Mouse (Mus musculus) heart, embryonic 14.5 days (tissue): ENCODE data around the gene Map3k9. TPM values are rescaled to one million over a fixed set of nuclear protein-coding genes. Genes with fewer than 3 reads are reported as not detected.
A peak's percentile ranks its signal among the peaks of the same experiment; 100 is the strongest.

ENCODE experiments used
- ATAC-seq: fragments of 200-750 bp; cut with Nextera tagmentation; 2 replicates; pipeline ENCODE4 v1.8.0; 2017; ENCODE audit warnings: low read depth, moderate TSS enrichment; ENCODE audit not compliant: insufficient number of reproducible peaks, insufficient read depth, low FRiP score
- H3K27ac ChIP-seq, 2 experiments: fragments of 200-500 bp in 1 of 2; fragments of 300-500 bp in 1 of 2; sonication (generic) in 1 of 2; replicated peaks in 1 of 2; 2 replicates each; pipeline ENCODE4 v1.5.1; 2012 to 2014; ENCODE audit warnings: low read depth in 2 of 2, low read length in 2 of 2, control low read depth in 1 of 2, mild to moderate bottlenecking in 1 of 2, mixed read lengths in 1 of 2; ENCODE audit not compliant: control insufficient read depth in 1 of 2, insufficient read depth in 1 of 2
- H3K27me3 ChIP-seq: fragments of 300-500 bp; sonication (generic); 2 replicates; pipeline ENCODE4 v1.6.1; 2014; ENCODE audit warnings: mild to moderate bottlenecking, low read length, control low read depth; ENCODE audit not compliant: control insufficient read depth, insufficient read depth
- H3K36me3 ChIP-seq: fragments of 300-500 bp; sonication (generic); 2 replicates; pipeline ENCODE4 v1.6.1; 2014; ENCODE audit warnings: mild to moderate bottlenecking, control low read depth, low read length, mixed read lengths; ENCODE audit not compliant: control insufficient read depth, insufficient read depth
- H3K4me1 ChIP-seq, 2 experiments: fragments of 200-500 bp in 1 of 2; fragments of 300-500 bp in 1 of 2; sonication (generic) in 1 of 2; 2 replicates each; pipeline ENCODE4 v1.6.1; 2012 to 2014; ENCODE audit warnings: low read length in 2 of 2, control low read depth in 1 of 2, mixed read lengths in 1 of 2; ENCODE audit not compliant: control insufficient read depth in 2 of 2, insufficient read depth in 2 of 2
- H3K4me2 ChIP-seq: fragments of 300-500 bp; sonication (generic); 2 replicates; pipeline ENCODE4 v1.6.1; 2014; ENCODE audit warnings: mild to moderate bottlenecking, low read length
- H3K4me3 ChIP-seq, 2 experiments: fragments of 200-500 bp in 1 of 2; fragments of 300-500 bp in 1 of 2; sonication (generic) in 1 of 2; 2 replicates each; pipeline ENCODE4 v1.5.1; 2012 to 2014; ENCODE audit warnings: low read length in 2 of 2, mild to moderate bottlenecking in 2 of 2, control low read depth in 1 of 2, low read depth in 1 of 2, moderate library complexity in 1 of 2; ENCODE audit not compliant: control insufficient read depth in 1 of 2, insufficient read depth in 1 of 2
- H3K9ac ChIP-seq: fragments of 300-500 bp; sonication (generic); 2 replicates; pipeline ENCODE4 v1.6.1; 2014; ENCODE audit warnings: mild to moderate bottlenecking, low read length
- H3K9me3 ChIP-seq: fragments of 300-500 bp; sonication (generic); 2 replicates; pipeline ENCODE4 v1.6.1; 2016; ENCODE audit warnings: low read length, control low read depth; ENCODE audit not compliant: control insufficient read depth
- WGBS: fragments of 180-500 bp; shearing (Covaris S2); extraction: QIAGEN DNeasy Blood & Tissue Kit; methylation state at CpG from one replicate; pipeline ENCODE4 v1.1.7; 2014; 5-methylcytosine and 5-hydroxymethylcytosine counted together
- polyA plus RNA-seq: library from polyadenylated mRNA; unstranded; fragments of >200 nt; fragmentation: Nextera tagmentation; extraction: Ambion mirVana; gene quantifications from 2 replicates; pipeline ENCODE4 v1.2.1, GENCODE M21; 2014

Gene Map3k9
- polyA plus RNA-seq, 1 experiment from 2014 or later: 0.24 TPM

GRCm38 (mm10) chr12:81803803-81804202 is 22.8 kb upstream of the Map3k9 start:
- no peaks in the 10 kb centered on the region for H3K9me3 ChIP-seq
- peak overlapping the region; percentile 70 to 71; a peak in 3 of 4 replicates for H3K27ac ChIP-seq
- no peaks in the 10 kb centered on the region for H3K27me3 ChIP-seq
- H3K4me3 ChIP-seq: no peak overlapping the region
- H3K4me2 ChIP-seq: no peak overlapping the region
- no peaks in the 10 kb centered on the region for H3K36me3 ChIP-seq
- WGBS: 25% methylated on average over 7 of the region's 7 CpGs
- peaks cover 16 to 26% of the 10 kb centered on the region in 2 experiments for H3K4me1 ChIP-seq
- no peak for ATAC-seq
- no peak overlapping the region for H3K9ac ChIP-seq

GRCm38 (mm10) chr12:81803016-81803415 is 22.0 kb upstream of the Map3k9 start:
- Histone ChIP-seq H3K36me3 (no peaks in the 10 kb centered on the region), H3K27ac (no peak overlapping the region), H3K27me3 (no peaks in the 10 kb centered on the region), H3K4me3 (no peak overlapping the region), H3K9me3 (no peaks in the 10 kb centered on the region), H3K4me1 (peaks cover 15 to 23% of the 10 kb centered on the region in 2 experiments), H3K4me2 (no peak overlapping the region), H3K9ac (no peak overlapping the region)
- no peak for ATAC-seq
- 97% methylated on average over 3 of the region's 3 CpGs for WGBS

- no peaks in the 10 kb centered on the region for H3K36me3 ChIP-seq
- ATAC-seq: no peak
- no peak overlapping the region for H3K27ac ChIP-seq
- WGBS: 78% methylated on average over 9 of the region's 9 CpGs
- peaks cover 5 to 6% of the 10 kb centered on the region in 2 experiments; a peak in 3 of 4 replicates for H3K4me1 ChIP-seq
- H3K27me3 ChIP-seq: no peaks in the 10 kb centered on the region
- no peaks in the 10 kb centered on the region for H3K9me3 ChIP-seq
- H3K4me3 ChIP-seq: no peak overlapping the region
- H3K9ac ChIP-seq: no peak overlapping the region
- H3K4me2 ChIP-seq: no peak overlapping the region
Measured at GRCm38 (mm10) chr12:81801134-81801533, 20.2 kb upstream of the Map3k9 start.

- Histone ChIP-seq H3K4me3 (no peak overlapping the region), H3K4me1 (peaks cover 8 to 11% of the 10 kb centered on the region in 2 experiments), H3K36me3 (no peaks in the 10 kb centered on the region), H3K27me3 (no peaks in the 10 kb centered on the region), H3K27ac (no peak overlapping the region), H3K9ac (no peak overlapping the region), H3K4me2 (no peak overlapping the region), H3K9me3 (no peaks in the 10 kb centered on the region)
- 7% methylated on average over 7 of the region's 7 CpGs for WGBS
- ATAC-seq: no peak
Measured at GRCm38 (mm10) chr12:81796541-81796940, 15.6 kb upstream of the Map3k9 start.

GRCm38 (mm10) chr12:81792511-81793218 is 11.7 kb upstream of the Map3k9 start:
- Histone ChIP-seq H3K27ac (no peak overlapping the region), H3K9me3 (no peaks in the 10 kb centered on the region), H3K27me3 (no peaks in the 10 kb centered on the region), H3K4me2 (no peak overlapping the region), H3K4me3 (no peak overlapping the region), H3K36me3 (no peaks in the 10 kb centered on the region), H3K9ac (0 out of 2 replicates have a peak overlapping the region, but pooled peaks have one; percentile 21), H3K4me1 (peaks cover 8 to 11% of the 10 kb centered on the region in 2 experiments)
- ATAC-seq: no peak
- 55% methylated on average over 6 of the region's 6 CpGs for WGBS

- Histone ChIP-seq H3K36me3 (no peaks in the 10 kb centered on the region), H3K4me1 (peaks cover 8 to 11% of the 10 kb centered on the region in 2 experiments), H3K27me3 (0 out of 2 replicates have a peak, but pooled peaks cover 5% of the 10 kb centered on the region), H3K9me3 (no peaks in the 10 kb centered on the region), H3K4me2 (no peak overlapping the region), H3K9ac (no peak overlapping the region), H3K27ac (no peak overlapping the region), H3K4me3 (no peak overlapping the region)
- WGBS: 59% methylated on average over 2 of the region's 2 CpGs
- ATAC-seq: no peak
Measured at GRCm38 (mm10) chr12:81789499-81789898, 8.5 kb upstream of the Map3k9 start.

GRCm38 (mm10) chr12:81788672-81789084 is 7.7 kb upstream of the Map3k9 start:
- Histone ChIP-seq H3K27ac (no peak overlapping the region), H3K4me1 (peaks cover 8 to 11% of the 10 kb centered on the region in 2 experiments), H3K9me3 (no peaks in the 10 kb centered on the region), H3K27me3 (peaks cover 6% of the 10 kb centered on the region; the same call in 1 of the 2 replicates), H3K9ac (0 out of 2 replicates have a peak overlapping the region, but pooled peaks have one; percentile 18), H3K36me3 (no peaks in the 10 kb centered on the region), H3K4me3 (no peak overlapping the region), H3K4me2 (peak overlapping the region; percentile 30; the same call in 1 of the 2 replicates)
- ATAC-seq: no peak
- 6% methylated on average over 9 of the region's 9 CpGs for WGBS
